Mouse (Mus musculus) E14TG2a.4 (cell line): ENCODE data around the gene Fahd1.

Source experiments
- H3K27me3 ChIP-seq: 2 replicates; pipeline ENCODE4 v1.6.1; 2014; ENCODE audit warnings: low read length, control low read depth; ENCODE audit not compliant: insufficient read depth
- H3K36me3 ChIP-seq: 2 replicates; pipeline ENCODE4 v1.6.1; 2014; ENCODE audit warnings: low read length, control low read depth; ENCODE audit not compliant: insufficient read depth
- H3K4me1 ChIP-seq: replicated peaks from 2 replicates; pipeline ENCODE4 v1.6.1; 2014; ENCODE audit warnings: low read depth, low read length, control low read depth
- H3K4me3 ChIP-seq: replicated peaks from 2 replicates; pipeline ENCODE4 v1.5.1; 2014; ENCODE audit warnings: mild to moderate bottlenecking, low read length
- H3K9me3 ChIP-seq: 2 replicates; pipeline ENCODE4 v1.6.1; 2014; ENCODE audit warnings: low read length, control low read depth
- CTCF ChIP-seq: conservative IDR thresholded peaks from 2 replicates; pipeline ENCODE4 v1.5.1; 2014; ENCODE audit warnings: low read length
- NANOG ChIP-seq: IDR thresholded peaks from 2 replicates; pipeline ENCODE4 v1.6.1; 2014; ENCODE audit warnings: borderline replicate concordance, low read length, mixed read lengths
- POU5F1 ChIP-seq: IDR thresholded peaks from 2 replicates; pipeline ENCODE4 v1.6.1; 2014; ENCODE audit warnings: low read length, borderline replicate concordance

The Fahd1 gene

GRCm38 (mm10) chr17:24856589-24856988 is 6.4 kb upstream of the Fahd1 start:
- Histone ChIP-seq H3K4me1 (peaks cover 26% of the 10 kb centered on the region), H3K27me3 (peaks cover 2% of the 10 kb centered on the region), H3K9me3 (no peaks in the 10 kb centered on the region), H3K4me3 (no peak overlapping the region), H3K36me3 (peaks cover 67% of the 10 kb centered on the region)
- TF ChIP-seq POU5F1 (no peak), CTCF (no peak), NANOG (no peak)

GRCm38 (mm10) chr17:24855838-24856464 is 5.8 kb upstream of the Fahd1 start:
- peaks cover 9% of the 10 kb centered on the region for H3K27me3 ChIP-seq
- peaks cover 61% of the 10 kb centered on the region for H3K36me3 ChIP-seq
- H3K9me3 ChIP-seq, result no peaks in the 10 kb centered on the region
- no peak overlapping the region for H3K4me3 ChIP-seq
- H3K4me1 ChIP-seq, result peaks cover 32% of the 10 kb centered on the region
- no peak for TF ChIP-seq POU5F1
- TF ChIP-seq CTCF, result no peak
- TF ChIP-seq NANOG, result no peak

- Histone ChIP-seq H3K4me1 (peaks cover 25% of the 10 kb centered on the region), H3K36me3 (peaks cover 40% of the 10 kb centered on the region), H3K4me3 (peak overlapping the region; percentile 98), H3K9me3 (no peaks in the 10 kb centered on the region), H3K27me3 (peaks cover 10% of the 10 kb centered on the region)
- TF ChIP-seq POU5F1 (no peak), NANOG (no peak), CTCF (no peak)
Observed at GRCm38 (mm10) chr17:24851381-24852125, 1.4 kb upstream of the Fahd1 start.

GRCm38 (mm10) chr17:24850773-24851127 is 586 bp upstream of the Fahd1 start:
- Histone ChIP-seq H3K36me3 (peaks cover 32% of the 10 kb centered on the region), H3K9me3 (no peaks in the 10 kb centered on the region), H3K4me1 (peaks cover 21% of the 10 kb centered on the region), H3K4me3 (peak overlapping the region; percentile 98), H3K27me3 (peaks cover 10% of the 10 kb centered on the region)
- TF ChIP-seq POU5F1 (no peak), CTCF (no peak), NANOG (no peak)

- Histone ChIP-seq H3K9me3 (no peaks in the 10 kb centered on the region), H3K4me3 (peak overlapping the region; percentile 98), H3K4me1 (peaks cover 29% of the 10 kb centered on the region), H3K36me3 (peaks cover 24% of the 10 kb centered on the region), H3K27me3 (peaks cover 10% of the 10 kb centered on the region)
- TF ChIP-seq NANOG (no peak), POU5F1 (no peak), CTCF (no peak)
Observed at GRCm38 (mm10) chr17:24849733-24850064, 465 bp downstream of the Fahd1 start.

GRCm38 (mm10) chr17:24848600-24849031 is 1.5 kb downstream of the Fahd1 start:
- Histone ChIP-seq H3K4me1 (peaks cover 36% of the 10 kb centered on the region), H3K27me3 (peaks cover 13% of the 10 kb centered on the region), H3K9me3 (no peaks in the 10 kb centered on the region), H3K4me3 (peak overlapping the region; percentile 98), H3K36me3 (peaks cover 18% of the 10 kb centered on the region)
- TF ChIP-seq NANOG, result no peak
- TF ChIP-seq CTCF, result no peak
- no peak for TF ChIP-seq POU5F1

GRCm38 (mm10) chr17:24847386-24847785 is 2.8 kb downstream of the Fahd1 start:
- Histone ChIP-seq H3K36me3 (peaks cover 8% of the 10 kb centered on the region), H3K9me3 (no peaks in the 10 kb centered on the region), H3K4me1 (peaks cover 36% of the 10 kb centered on the region), H3K27me3 (peaks cover 13% of the 10 kb centered on the region), H3K4me3 (no peak overlapping the region)
- no peak for TF ChIP-seq POU5F1
- no peak for TF ChIP-seq CTCF

GRCm38 (mm10) chr17:24844525-24844924 is 5.6 kb downstream of the Fahd1 start:
- Histone ChIP-seq H3K27me3 (peaks cover 4% of the 10 kb centered on the region; the same call in 1 of the 2 replicates), H3K4me3 (no peak overlapping the region), H3K4me1 (peaks cover 26% of the 10 kb centered on the region), H3K36me3 (peaks cover 8% of the 10 kb centered on the region; the same call in 1 of the 2 replicates), H3K9me3 (no peaks in the 10 kb centered on the region)
- TF ChIP-seq CTCF (no peak), NANOG (no peak), POU5F1 (no peak)

- no peaks in the 10 kb centered on the region for H3K9me3 ChIP-seq
- TF ChIP-seq POU5F1 (no peak), CTCF (no peak), NANOG (no peak)
- peaks cover 8% of the 10 kb centered on the region; the same call in 1 of the 2 replicates for H3K36me3 ChIP-seq
- peaks cover 15% of the 10 kb centered on the region for H3K4me1 ChIP-seq
- H3K4me3 ChIP-seq, result no peak overlapping the region
- H3K27me3 ChIP-seq, result peaks cover 4% of the 10 kb centered on the region; the same call in 1 of the 2 replicates
Observed at GRCm38 (mm10) chr17:24842631-24843030, 7.5 kb downstream of the Fahd1 start.
